Mouse (Mus musculus): ENCODE measurements around the gene Irs3. TPM values are rescaled to one million over a fixed set of nuclear protein-coding genes. Genes with fewer than 3 reads are reported as not detected.

The Irs3 gene
- polyA plus RNA-seq (2021; fragmentation: Nextera tagmentation), result 0.11 and 0.36 TPM in 2 replicates
- long read RNA-seq, experiment 1, result 0 reads
- long read RNA-seq, experiment 2, transcript Irs3-201 (2 exons, 2,337 nt), result major isoform, 5 of 5 reads
- long read RNA-seq, experiment 2, partial matches to known transcripts, result 0 of 5 reads
- long read RNA-seq, experiment 2, other reads (novel, unspliced or antisense), result 0 of 5 reads

DNA sequence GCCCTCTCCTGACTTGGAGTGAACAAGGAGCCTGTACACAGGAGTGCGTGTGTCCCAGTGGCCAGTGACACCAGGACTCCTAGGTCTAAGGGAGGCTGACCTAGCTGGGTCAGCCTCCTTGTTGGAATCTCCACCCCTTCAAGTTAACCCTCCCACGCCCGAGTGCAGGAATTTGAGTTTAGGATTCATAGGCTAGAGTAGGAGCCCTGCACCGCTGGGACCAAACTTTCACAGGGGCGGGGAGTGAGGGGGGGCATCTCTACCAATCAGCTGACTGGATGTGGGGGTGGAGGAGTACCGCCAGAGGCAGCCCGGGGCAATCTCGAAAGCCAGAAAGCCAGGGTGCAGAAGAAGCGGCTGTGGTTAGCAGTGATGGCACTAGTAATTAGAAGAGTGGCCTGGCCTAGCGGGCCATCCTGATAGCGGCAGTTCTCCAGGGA, at the start of gene Irs3:
Irs3 (minus strand) TSS at position 63 of the 440 bp plus-strand sequence.

DNA sequence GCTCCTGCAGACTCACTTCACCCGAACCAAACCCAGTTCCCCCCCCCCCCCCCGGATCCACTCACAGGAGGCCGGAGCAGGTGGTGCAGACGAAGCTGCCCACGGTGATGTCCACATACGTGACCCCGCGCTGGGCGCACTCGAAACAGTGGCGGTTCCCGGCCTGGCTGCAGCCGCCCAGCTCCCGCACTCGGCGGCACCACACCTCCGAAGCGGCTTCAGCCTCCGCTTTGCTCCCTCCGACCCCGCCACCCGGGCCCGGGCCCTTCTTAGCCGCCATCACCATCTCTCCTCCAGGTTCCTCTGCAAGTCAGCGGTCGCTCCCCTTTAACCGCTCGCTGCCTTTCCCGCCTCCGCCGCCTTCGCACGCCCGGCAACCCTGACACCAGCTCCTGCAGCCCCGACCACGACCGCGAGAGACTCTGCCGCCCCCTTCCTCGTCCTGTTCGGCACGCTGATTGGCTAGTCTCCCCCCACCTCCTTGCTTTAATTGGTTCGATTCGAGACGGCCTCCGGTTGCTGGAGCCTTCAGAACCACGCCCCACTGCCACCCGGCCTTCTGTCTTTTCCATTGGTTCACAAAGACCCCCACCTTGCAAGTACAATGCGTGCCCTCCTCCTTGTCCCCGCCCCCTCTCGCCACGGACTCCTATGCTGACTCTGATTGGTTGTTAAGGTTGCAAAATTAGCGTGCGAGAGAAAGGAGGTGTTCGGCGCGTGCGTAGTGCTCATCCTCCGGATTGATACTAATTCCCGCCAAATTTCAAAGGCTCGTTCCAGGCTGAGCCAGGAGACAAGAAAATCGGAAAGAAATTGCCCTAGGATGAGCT, 39.0 kb upstream of the Irs3 start, which contains the start of gene Agfg2:
Agfg2 (minus strand) TSS at position 433 of the 830 bp plus-strand sequence.

DNA sequence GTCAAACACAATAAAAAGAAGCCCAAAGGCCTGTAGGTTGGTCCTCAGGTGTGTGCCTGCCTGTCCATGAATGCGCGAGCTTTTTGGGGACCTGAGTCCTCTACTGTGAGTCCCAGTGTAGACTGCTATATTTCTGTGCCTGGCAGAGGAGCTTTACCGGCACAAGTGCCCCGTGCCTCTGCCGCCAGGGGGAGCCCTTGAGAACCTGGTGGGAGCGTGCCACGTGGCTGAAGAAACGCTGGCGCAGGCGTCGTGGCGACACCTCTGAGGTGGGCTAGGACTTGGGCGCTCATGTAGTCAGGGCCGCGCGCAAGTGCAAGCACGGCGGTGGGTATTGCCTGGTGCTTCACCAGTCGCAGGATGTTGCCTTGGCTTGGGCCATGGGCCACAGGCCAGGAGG, 4.5 kb downstream of the Irs3 start, which contains the start of gene Sap25:
Sap25 (plus strand) TSS at position 281 of the 400 bp plus-strand sequence.

DNA sequence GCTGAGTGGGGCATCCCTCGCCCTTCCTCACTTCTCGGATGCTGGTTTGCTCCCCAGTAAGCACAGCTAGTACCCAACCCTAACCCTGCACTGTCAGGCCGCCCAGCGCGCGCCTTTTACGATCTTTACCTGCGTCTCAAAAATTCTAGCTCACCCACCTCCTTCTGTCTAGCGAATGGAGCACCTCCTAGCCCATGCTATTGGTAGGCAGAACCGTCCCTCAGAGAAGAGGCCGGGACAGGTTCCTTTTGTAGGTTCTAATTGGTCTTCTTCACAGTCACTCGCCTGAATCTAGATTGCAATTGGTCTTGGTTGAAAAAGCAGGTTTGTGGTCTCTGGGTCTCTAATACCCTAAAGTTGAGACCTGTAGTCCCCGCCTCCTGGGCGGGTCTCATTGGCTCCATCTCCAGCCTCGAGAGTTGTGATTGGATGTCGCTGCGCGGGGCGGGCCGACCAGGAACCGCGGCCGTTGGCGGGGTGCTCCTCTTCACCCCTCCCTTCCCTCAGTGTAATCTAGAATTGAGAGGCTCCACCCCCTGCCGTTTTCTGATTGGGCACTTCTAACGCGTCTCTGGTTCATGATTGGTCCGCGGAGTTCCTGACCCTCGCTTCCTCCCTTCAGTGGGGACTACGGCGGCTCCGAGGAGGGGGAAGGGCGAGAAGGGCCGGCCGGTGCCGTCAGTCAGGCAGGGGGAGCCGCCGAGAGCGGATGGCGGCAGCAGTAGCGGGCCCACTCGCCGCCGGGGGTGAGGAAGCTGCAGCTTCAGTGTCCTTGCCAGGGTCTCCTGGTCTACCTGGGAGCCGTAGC, 16.8 kb downstream of the Irs3 start, which contains the start of the genes Fbxo24, Lrch4 and Gm20605:
Fbxo24 (minus strand) TSS at position 505 of the 808 bp plus-strand sequence.
Lrch4 (plus strand) TSS at position 624 of the 808 bp plus-strand sequence.
Gm20605 (plus strand) TSS at position 678 of the 808 bp plus-strand sequence.

DNA sequence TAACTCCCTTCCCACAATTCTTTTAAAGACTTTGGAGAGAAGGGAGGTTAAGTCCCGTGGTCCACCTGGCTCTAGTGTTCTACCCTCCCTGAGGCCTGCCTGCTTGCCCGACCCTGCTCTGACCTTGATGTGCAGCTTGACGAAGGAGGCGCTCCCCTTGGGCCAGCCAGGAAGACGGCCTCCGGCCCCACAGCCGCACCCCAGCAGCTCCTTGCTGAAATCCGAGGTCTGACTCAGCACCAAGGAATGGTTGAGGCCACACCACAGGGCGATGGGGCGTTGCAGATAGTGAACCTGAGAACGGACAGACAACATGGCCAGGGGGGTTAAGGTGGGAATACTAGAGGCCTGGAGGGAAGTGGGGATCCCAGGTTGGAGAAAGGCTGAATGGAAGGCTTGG, 32.0 kb downstream of the Irs3 start, which contains the start of gene Pcolce:
Pcolce (minus strand) TSS at position 235 of the 400 bp plus-strand sequence.

DNA sequence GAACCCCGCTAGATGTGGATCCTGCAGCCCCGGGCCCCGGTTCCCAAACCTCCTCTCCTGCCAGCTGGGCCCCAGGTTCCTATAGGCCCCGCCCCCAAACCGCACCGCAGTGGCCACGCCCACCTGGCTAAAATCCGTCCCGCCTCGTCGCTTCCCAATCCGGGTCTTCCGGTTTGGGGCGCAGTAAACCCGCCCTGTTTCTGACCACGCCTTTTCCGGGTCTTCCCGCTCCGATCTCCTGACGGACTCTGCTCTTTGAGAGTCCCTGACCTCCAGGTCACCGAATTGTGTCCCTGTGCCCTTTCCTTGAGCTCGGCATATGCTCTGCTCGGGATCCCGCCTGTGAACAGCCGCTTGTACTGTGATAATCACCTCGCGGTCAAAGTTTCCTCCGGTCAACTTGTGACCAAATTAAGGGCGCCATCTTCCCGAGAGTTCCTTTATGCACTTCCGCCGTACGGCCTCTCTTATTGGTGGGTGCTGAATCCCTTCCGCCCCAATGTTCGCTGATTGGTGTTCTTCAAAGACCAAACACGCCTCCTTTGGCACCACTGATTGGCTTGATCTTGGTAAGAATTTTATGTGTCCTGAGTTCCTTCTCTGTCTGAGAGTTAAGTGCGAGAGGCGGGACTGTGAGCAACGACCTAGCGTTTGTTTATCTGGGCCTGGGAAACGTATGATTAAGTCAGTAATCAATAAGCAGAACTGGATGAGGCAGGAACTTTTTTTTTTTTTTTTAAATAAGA, 44.7 kb downstream of the Irs3 start, which contains the start of gene Mospd3:
Mospd3 (minus strand) TSS at position 440 of the 746 bp plus-strand sequence.

Other genes with a start within 250 kb of the Irs3 start
- gene Zan, start 168.7 kb downstream of the Irs3 start, polyA plus RNA-seq (2021; fragmentation: Nextera tagmentation), result 0.10 and 0.13 TPM in 2 replicates
- gene Pop7, start 143.2 kb downstream of the Irs3 start, polyA plus RNA-seq (2021; fragmentation: Nextera tagmentation), result 89.7 and 94.7 TPM in 2 replicates
- 2.6 and 2.9 TPM in 2 replicates for gene Gigyf1, start 127.2 kb downstream of the Irs3 start, polyA plus RNA-seq (2021; fragmentation: Nextera tagmentation)
- not detected in 2 replicates for gene Epo, start 112.5 kb downstream of the Irs3 start, polyA plus RNA-seq (2021; fragmentation: Nextera tagmentation)
- gene Gnb2, start 112.2 kb downstream of the Irs3 start, polyA plus RNA-seq (2021; fragmentation: Nextera tagmentation), result 97.9 and 121 TPM in 2 replicates
- 83.5 and 108 TPM in 2 replicates for gene Actl6b, start 92.2 kb downstream of the Irs3 start, polyA plus RNA-seq (2021; fragmentation: Nextera tagmentation)
- 5.8 and 6.8 TPM in 2 replicates for gene Tfr2, start 75.9 kb downstream of the Irs3 start, polyA plus RNA-seq (2021; fragmentation: Nextera tagmentation)
- gene Mospd3, start 44.7 kb downstream of the Irs3 start, polyA plus RNA-seq (2021; fragmentation: Nextera tagmentation), result 27.3 and 28.5 TPM in 2 replicates
- 10.9 and 39.7 TPM in 2 replicates for gene Pcolce, start 31.9 kb downstream of the Irs3 start, polyA plus RNA-seq (2021; fragmentation: Nextera tagmentation)
- gene Fbxo24, start 16.7 kb downstream of the Irs3 start, polyA plus RNA-seq (2021; fragmentation: Nextera tagmentation), result not detected in 2 replicates
- 4.9 and 5.3 TPM in 2 replicates for gene Lrch4, start 16.6 kb downstream of the Irs3 start, polyA plus RNA-seq (2021; fragmentation: Nextera tagmentation)
- gene Gm20605, start 16.5 kb downstream of the Irs3 start, polyA plus RNA-seq (2021; fragmentation: Nextera tagmentation), result 0.31 and 0.34 TPM in 2 replicates
- gene Sap25, start 4.4 kb downstream of the Irs3 start, polyA plus RNA-seq (2021; fragmentation: Nextera tagmentation), result 0.44 and 0.54 TPM in 2 replicates
- gene Agfg2, start 39.0 kb upstream of the Irs3 start, polyA plus RNA-seq (2021; fragmentation: Nextera tagmentation), result 17.0 and 19.7 TPM in 2 replicates
- 1.1 and 1.4 TPM in 2 replicates for gene Nyap1, start 95.9 kb upstream of the Irs3 start, polyA plus RNA-seq (2021; fragmentation: Nextera tagmentation)
- gene Tsc22d4, start 100.0 kb upstream of the Irs3 start, polyA plus RNA-seq (2021; fragmentation: Nextera tagmentation), result 452 and 506 TPM in 2 replicates
- gene Ppp1r35, start 133.1 kb upstream of the Irs3 start, polyA plus RNA-seq (2021; fragmentation: Nextera tagmentation), result 31.0 and 33.0 TPM in 2 replicates
- 11.8 and 12.1 TPM in 2 replicates for gene Mepce, start 141.9 kb upstream of the Irs3 start, polyA plus RNA-seq (2021; fragmentation: Nextera tagmentation)
- 3.1 and 3.5 TPM in 2 replicates for gene Zcwpw1, start 142.1 kb upstream of the Irs3 start, polyA plus RNA-seq (2021; fragmentation: Nextera tagmentation)
- gene Pilra, start 190.6 kb upstream of the Irs3 start, polyA plus RNA-seq (2021; fragmentation: Nextera tagmentation), result 0.84 and 1.5 TPM in 2 replicates
- not detected in 2 replicates for gene Pilrb1, start 212.4 kb upstream of the Irs3 start, polyA plus RNA-seq (2021; fragmentation: Nextera tagmentation)
- not detected in 2 replicates for gene Pilrb2, start 226.1 kb upstream of the Irs3 start, polyA plus RNA-seq (2021; fragmentation: Nextera tagmentation)

Data from layer of hippocampus, adult 6 months (tissue).